Mouse (Mus musculus) midbrain, embryonic 10.5 days (tissue): ENCODE results near the gene Rtn4ip1. TPM values are rescaled to one million over a fixed set of nuclear protein-coding genes. Genes with fewer than 3 reads are reported as not detected.

ENCODE experiments used
- DNase-seq: peaks from one replicate; pipeline ENCODE4 v3.0.0-alpha.2; 2017; ENCODE audit warnings: low spot score
- H3K27ac ChIP-seq: fragments of 300-500 bp; sonication (generic); replicated peaks from 2 replicates; pipeline ENCODE4 v1.5.1; 2016; ENCODE audit warnings: mild to moderate bottlenecking
- H3K27me3 ChIP-seq: fragments of 300-500 bp; sonication (generic); 2 replicates; pipeline ENCODE4 v1.6.1; 2016; ENCODE audit warnings: low read depth, mild to moderate bottlenecking; ENCODE audit not compliant: poor library complexity, severe bottlenecking
- H3K36me3 ChIP-seq: fragments of 300-500 bp; sonication (generic); 2 replicates; pipeline ENCODE4 v1.6.1; 2016; ENCODE audit warnings: mild to moderate bottlenecking, moderate library complexity
- H3K4me1 ChIP-seq: fragments of 300-500 bp; sonication (generic); 2 replicates; pipeline ENCODE4 v1.6.1; 2016
- H3K4me3 ChIP-seq: fragments of 300-500 bp; sonication (generic); 2 replicates; pipeline ENCODE4 v1.5.1; 2016; ENCODE audit warnings: mild to moderate bottlenecking, moderate library complexity
- H3K9me3 ChIP-seq: fragments of 300-500 bp; sonication (generic); replicated peaks from 2 replicates; pipeline ENCODE4 v1.6.1; 2016; ENCODE audit warnings: mild to moderate bottlenecking
- WGBS: fragments of 180-500 bp; shearing (Covaris S2); methylation state at CpG from one replicate; pipeline ENCODE4 v1.1.7; 2016; 5-methylcytosine and 5-hydroxymethylcytosine counted together
- polyA plus RNA-seq: library from polyadenylated mRNA; unstranded; fragments of >200 nt; fragmentation: Nextera tagmentation; extraction: Ambion mirVana; gene quantifications from 2 replicates; pipeline ENCODE4 v1.2.1, GENCODE M21; 2016

Rtn4ip1 gene
- 20.5 and 21.0 TPM in 2 replicates for polyA plus RNA-seq

- peaks cover 22% of the 10 kb centered on the region for H3K4me1 ChIP-seq
- peaks cover 19% of the 10 kb centered on the region; the same call in 1 of the 2 replicates for H3K36me3 ChIP-seq
- WGBS = under 1% methylated on average over 40 of the region's 40 CpGs
- peak; percentile 96 for DNase-seq
- no peaks in the 10 kb centered on the region for H3K27me3 ChIP-seq
- peak within 1 kb of the TSS; percentile 93 for H3K27ac ChIP-seq
- H3K4me3 ChIP-seq = peak within 1 kb of the TSS; percentile 86
- H3K9me3 ChIP-seq = no peaks in the 10 kb centered on the region
These were observed at the start of gene Rtn4ip1, which contains the start of gene Qrsl1 for GRCm38 (mm10) chr10:43901578-43902194. Gene Rtn4ip1, plus strand, starts transcription at chr10:43901807. Gene Qrsl1, minus strand, starts transcription at chr10:43901745.

- Histone ChIP-seq H3K27me3 (no peaks in the 10 kb centered on the region), H3K4me1 (no peaks in the 10 kb centered on the region), H3K27ac (no peak overlapping the region), H3K9me3 (no peaks in the 10 kb centered on the region), H3K36me3 (no peaks in the 10 kb centered on the region), H3K4me3 (no peak overlapping the region)
- no peak for DNase-seq
- 88% methylated on average over 5 of the region's 5 CpGs for WGBS
These were observed 49.7 kb upstream of the Rtn4ip1 start for GRCm38 (mm10) chr10:43851898-43852297.

- no peak overlapping the region for H3K4me3 ChIP-seq
- no peaks in the 10 kb centered on the region for H3K36me3 ChIP-seq
- H3K4me1 ChIP-seq = no peaks in the 10 kb centered on the region
- WGBS = 95% methylated on average over 9 of the region's 9 CpGs
- no peaks in the 10 kb centered on the region for H3K27me3 ChIP-seq
- no peak for DNase-seq
- H3K27ac ChIP-seq = no peak overlapping the region
- H3K9me3 ChIP-seq = no peaks in the 10 kb centered on the region
These were observed 45.7 kb upstream of the Rtn4ip1 start for GRCm38 (mm10) chr10:43855916-43856315.

GRCm38 (mm10) chr10:43856351-43856750 is 45.3 kb upstream of the Rtn4ip1 start:
- no peaks in the 10 kb centered on the region for H3K27me3 ChIP-seq
- no peaks in the 10 kb centered on the region for H3K36me3 ChIP-seq
- no peaks in the 10 kb centered on the region for H3K9me3 ChIP-seq
- DNase-seq = no peak
- H3K4me3 ChIP-seq = no peak overlapping the region
- 86% methylated on average over 3 of the region's 3 CpGs for WGBS
- H3K27ac ChIP-seq = no peak overlapping the region
- no peaks in the 10 kb centered on the region for H3K4me1 ChIP-seq

GRCm38 (mm10) chr10:43870752-43871151 is 30.9 kb upstream of the Rtn4ip1 start:
- 72% methylated on average over 10 of the region's 10 CpGs for WGBS
- DNase-seq = peak; percentile 33
- H3K27me3 ChIP-seq = no peaks in the 10 kb centered on the region
- H3K4me3 ChIP-seq = no peak overlapping the region
- H3K36me3 ChIP-seq = peaks cover 9% of the 10 kb centered on the region
- H3K9me3 ChIP-seq = no peaks in the 10 kb centered on the region
- H3K27ac ChIP-seq = no peak overlapping the region
- H3K4me1 ChIP-seq = no peaks in the 10 kb centered on the region

- DNase-seq = no peak
- 88% methylated on average over 1 of the region's 1 CpGs for WGBS
- Histone ChIP-seq H3K9me3 (no peaks in the 10 kb centered on the region), H3K27ac (no peak overlapping the region), H3K4me1 (no peaks in the 10 kb centered on the region), H3K27me3 (no peaks in the 10 kb centered on the region), H3K36me3 (peaks cover 16% of the 10 kb centered on the region), H3K4me3 (no peak overlapping the region)
These were observed 30.1 kb upstream of the Rtn4ip1 start for GRCm38 (mm10) chr10:43871458-43871857.

GRCm38 (mm10) chr10:43887676-43888075 is 13.9 kb upstream of the Rtn4ip1 start:
- Histone ChIP-seq H3K27me3 (no peaks in the 10 kb centered on the region), H3K4me1 (no peaks in the 10 kb centered on the region), H3K4me3 (no peak overlapping the region), H3K27ac (no peak overlapping the region), H3K9me3 (no peaks in the 10 kb centered on the region), H3K36me3 (peaks cover 62% of the 10 kb centered on the region)
- 91% methylated on average over 9 of the region's 9 CpGs for WGBS
- no peak for DNase-seq

- DNase-seq = no peak
- 93% methylated on average over 16 of the region's 16 CpGs for WGBS
- Histone ChIP-seq H3K27me3 (no peaks in the 10 kb centered on the region), H3K36me3 (peaks cover 72% of the 10 kb centered on the region), H3K27ac (no peak overlapping the region), H3K4me3 (no peak overlapping the region), H3K4me1 (no peaks in the 10 kb centered on the region), H3K9me3 (no peaks in the 10 kb centered on the region)
These were observed 12.6 kb upstream of the Rtn4ip1 start for GRCm38 (mm10) chr10:43888976-43889375.

GRCm38 (mm10) chr10:43892971-43893370 is 8.6 kb upstream of the Rtn4ip1 start:
- no peak overlapping the region for H3K27ac ChIP-seq
- no peaks in the 10 kb centered on the region for H3K4me1 ChIP-seq
- WGBS = 94% methylated on average over 4 of the region's 4 CpGs
- no peak overlapping the region for H3K4me3 ChIP-seq
- no peak for DNase-seq
- H3K9me3 ChIP-seq = no peaks in the 10 kb centered on the region
- peaks cover 71% of the 10 kb centered on the region for H3K36me3 ChIP-seq
- no peaks in the 10 kb centered on the region for H3K27me3 ChIP-seq

GRCm38 (mm10) chr10:43896065-43896464 is 5.5 kb upstream of the Rtn4ip1 start:
- WGBS = 93% methylated on average over 8 of the region's 8 CpGs
- Histone ChIP-seq H3K27me3 (no peaks in the 10 kb centered on the region), H3K9me3 (no peaks in the 10 kb centered on the region), H3K36me3 (peaks cover 62% of the 10 kb centered on the region), H3K4me1 (peaks cover 4% of the 10 kb centered on the region; the same call in 1 of the 2 replicates), H3K4me3 (no peak overlapping the region), H3K27ac (no peak overlapping the region)
- DNase-seq = no peak

- Histone ChIP-seq H3K9me3 (no peaks in the 10 kb centered on the region), H3K36me3 (peaks cover 46% of the 10 kb centered on the region), H3K27ac (no peak overlapping the region), H3K4me3 (no peak overlapping the region), H3K4me1 (peaks cover 18% of the 10 kb centered on the region), H3K27me3 (no peaks in the 10 kb centered on the region)
- 93% methylated on average over 7 of the region's 7 CpGs for WGBS
- no peak for DNase-seq
These were observed 3.3 kb upstream of the Rtn4ip1 start for GRCm38 (mm10) chr10:43898276-43898675.

GRCm38 (mm10) chr10:43900883-43901570 is 580 bp upstream of the Rtn4ip1 start:
- H3K4me3 ChIP-seq = peak overlapping the region; percentile 86
- peaks cover 22% of the 10 kb centered on the region for H3K4me1 ChIP-seq
- WGBS = 9% methylated on average over 30 of the region's 30 CpGs
- DNase-seq = no peak
- no peaks in the 10 kb centered on the region for H3K9me3 ChIP-seq
- peak overlapping the region; percentile 93 for H3K27ac ChIP-seq
- H3K36me3 ChIP-seq = peaks cover 21% of the 10 kb centered on the region; the same call in 1 of the 2 replicates
- no peaks in the 10 kb centered on the region for H3K27me3 ChIP-seq

GRCm38 (mm10) chr10:43904569-43904968 is 3.0 kb downstream of the Rtn4ip1 start:
- DNase-seq = no peak
- WGBS = 94% methylated on average over 1 of the region's 1 CpGs
- Histone ChIP-seq H3K36me3 (no peaks in the 10 kb centered on the region), H3K9me3 (no peaks in the 10 kb centered on the region), H3K27ac (no peak overlapping the region), H3K4me1 (peaks cover 22% of the 10 kb centered on the region), H3K27me3 (no peaks in the 10 kb centered on the region), H3K4me3 (no peak overlapping the region)
